In the genomic region with DNA sequence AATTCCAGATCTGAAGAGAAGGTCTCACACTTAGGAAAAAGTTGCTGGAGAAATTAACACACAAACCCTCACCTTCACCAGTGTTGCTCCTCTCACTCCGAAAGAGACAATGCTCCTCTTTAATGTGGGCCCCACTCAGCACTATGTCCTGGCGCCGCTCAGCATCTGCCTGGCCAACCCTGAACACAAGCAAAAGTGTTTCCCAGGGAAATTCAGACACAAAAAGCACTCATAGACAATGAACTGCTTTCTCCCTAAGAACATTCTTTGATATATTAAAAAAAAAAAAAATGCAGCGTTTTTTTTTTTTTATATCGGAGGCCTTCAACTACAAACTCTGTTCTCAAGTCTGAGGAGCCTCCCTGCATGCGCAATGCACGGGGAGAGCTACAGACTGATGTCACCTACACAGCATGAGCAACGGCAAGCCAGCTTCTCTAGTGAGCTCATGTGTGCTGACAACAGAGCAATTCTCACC, we compare ENCODE assay signal across 13 mouse cellular contexts.
DNase-seq lines count a peak whose midpoint lies in the region; ATAC-seq and TF ChIP-seq lines count a peak whose summit lies in the region.
"Had no signal": no experiment of that assay in that cellular context is flagged by ENCODE, and none has a peak within 500 bp of the region (broad histone marks: within the 10 kb centered on the region; RNA-seq: fewer than 3 reads in every experiment).

No protein-coding gene starts in this region.

- TF ChIP-seq CTCF in cerebellum, adult 2 months (IDR thresholded peaks at IDR 0.05; ENCODE audit: borderline replicate concordance, insufficient read depth, low read depth, low read length), result no peak
- no peak for TF ChIP-seq CTCF in stomach, postnatal 0 days (IDR thresholded peaks at IDR 0.05; ENCODE audit: low read depth)

- H3K4me3 ChIP-seq in cerebellum, adult 2 months (replicated peaks; ENCODE audit: insufficient read depth, low read depth, low read length), result no peak overlapping the region
- H3K4me3 ChIP-seq in stomach, embryonic 14.5 days (ENCODE audit: low read depth, low read length), result no peak overlapping the region
- H3K4me3 ChIP-seq in stomach, postnatal 0 days (ENCODE audit: low read depth, low read length), result no peak overlapping the region
- no peak overlapping the region for H3K4me3 ChIP-seq in midbrain, embryonic 10.5 days
- H3K4me3 ChIP-seq: stomach, embryonic 15.5 days had no signal

- no peak overlapping the region for H3K9ac ChIP-seq in stomach, embryonic 14.5 days (replicated peaks; ENCODE audit: low read depth, low read length)
- H3K9ac ChIP-seq in stomach, postnatal 0 days (ENCODE audit: low read length), result no peak overlapping the region
- H3K9ac ChIP-seq: stomach, embryonic 15.5 days had no signal

- peak; percentile 43 to 53 for DNase-seq in cerebellum, adult 2 months
- DNase-seq in stomach, postnatal 0 days (ENCODE audit: low spot score), result no peak
- no peak for DNase-seq in midbrain, embryonic 10.5 days (ENCODE audit: low spot score)
- DNase-seq in telencephalon, adult 2 months (ENCODE audit: low read depth, low spot score), result peak; percentile 27
- no peak for DNase-seq in kidney, postnatal 25 days
- DNase-seq in thymus, adult 18-20 months, result no peak
- DNase-seq: adrenal gland, adult 8-10 months; lung, postnatal 10 days had no signal

- no peak for TF ChIP-seq POLR2A in cerebellum, adult 2 months (IDR thresholded peaks at IDR 0.05; ENCODE audit: borderline replicate concordance, insufficient read depth, low read length)

- no peaks in the 10 kb centered on the region; the same call in 1 of the 2 replicates for H3K4me1 ChIP-seq in cerebellum, adult 2 months (ENCODE audit: control insufficient read depth, insufficient read depth, low read length)
- H3K4me1 ChIP-seq in stomach, embryonic 14.5 days (ENCODE audit: control insufficient read depth, insufficient read depth, low read length), result no peaks in the 10 kb centered on the region
- no peaks in the 10 kb centered on the region for H3K4me1 ChIP-seq in stomach, postnatal 0 days (replicated peaks; ENCODE audit: control insufficient read depth, insufficient read depth)
- peaks cover 22% of the 10 kb centered on the region for H3K4me1 ChIP-seq in midbrain, embryonic 10.5 days
- H3K4me1 ChIP-seq: stomach, embryonic 15.5 days had no signal

- 24% methylated on average over 8 of the region's 8 CpGs for WGBS in cerebellum, adult 2 months
- 81% methylated on average over 8 of the region's 8 CpGs for WGBS in stomach, embryonic 14.5 days
- 81% methylated on average over 8 of the region's 8 CpGs for WGBS in stomach, postnatal 0 days
- 61% methylated on average over 8 of the region's 8 CpGs for WGBS in midbrain, embryonic 10.5 days

- TF ChIP-seq EP300 in stomach, postnatal 0 days (optimal IDR thresholded peaks at IDR 0.05), result no peak

- H3K36me3 ChIP-seq in stomach, embryonic 14.5 days (ENCODE audit: control insufficient read depth, insufficient read depth, low read length), result peaks cover 42% of the 10 kb centered on the region
- H3K36me3 ChIP-seq in stomach, postnatal 0 days (ENCODE audit: control insufficient read depth, insufficient read depth, low read length), result peaks cover 22% of the 10 kb centered on the region
- peaks cover 91% of the 10 kb centered on the region for H3K36me3 ChIP-seq in midbrain, embryonic 10.5 days

- no peak overlapping the region for H3K4me2 ChIP-seq in stomach, embryonic 14.5 days (replicated peaks; ENCODE audit: low read depth, low read length)
- H3K4me2 ChIP-seq in stomach, postnatal 0 days (replicated peaks; ENCODE audit: low read depth), result no peak overlapping the region
- H3K4me2 ChIP-seq: stomach, embryonic 15.5 days had no signal

- ATAC-seq in cerebellum, adult (ENCODE audit: insufficient number of reproducible peaks, low FRiP score, low TSS enrichment), result no peak
- no peak for ATAC-seq in stomach, embryonic 14.5 days (ENCODE audit: insufficient number of reproducible peaks, insufficient read depth, low FRiP score, low read depth)
- no peak for ATAC-seq in stomach, postnatal 0 days (ENCODE audit: low FRiP score, low TSS enrichment)

- H3K27me3 ChIP-seq in cerebellum, adult 2 months (ENCODE audit: control insufficient read depth, insufficient read depth, low read length), result no peaks in the 10 kb centered on the region
- H3K27me3 ChIP-seq in stomach, embryonic 14.5 days (ENCODE audit: control insufficient read depth, insufficient read depth, low read length), result no peaks in the 10 kb centered on the region
- H3K27me3 ChIP-seq in stomach, postnatal 0 days (ENCODE audit: control insufficient read depth, insufficient read depth, low read length), result no peaks in the 10 kb centered on the region
- no peaks in the 10 kb centered on the region for H3K27me3 ChIP-seq in midbrain, embryonic 10.5 days (ENCODE audit: low read depth, poor library complexity, severe bottlenecking)
- H3K27me3 ChIP-seq: stomach, embryonic 15.5 days had no signal

- H3K27ac ChIP-seq in cerebellum, adult 2 months (ENCODE audit: insufficient read depth, low read length), result no peak overlapping the region
- 0 out of 2 replicates have a peak overlapping the region, but pooled peaks have one; percentile 21 for H3K27ac ChIP-seq in stomach, embryonic 14.5 days (ENCODE audit: low read length)
- H3K27ac ChIP-seq in stomach, postnatal 0 days (replicated peaks), result no peak overlapping the region
- H3K27ac ChIP-seq in midbrain, embryonic 10.5 days (replicated peaks), result peak overlapping the region; percentile 86
- H3K27ac ChIP-seq: kidney, postnatal 0 days; stomach, embryonic 15.5 days had no signal

- H3K9me3 ChIP-seq in stomach, embryonic 14.5 days (ENCODE audit: control insufficient read depth, low read depth, low read length), result no peaks in the 10 kb centered on the region
- no peaks in the 10 kb centered on the region for H3K9me3 ChIP-seq in stomach, postnatal 0 days (ENCODE audit: control insufficient read depth, low read length)
- H3K9me3 ChIP-seq in midbrain, embryonic 10.5 days (replicated peaks), result no peaks in the 10 kb centered on the region
- H3K9me3 ChIP-seq: G1E; stomach, embryonic 15.5 days had no signal

Comparison
In these comparisons a context has a peak if more than half of its experiments do, and no peak if none do; other contexts are left out.
1. H3K27ac ChIP-seq: peak in stomach, embryonic 14.5 days (single experiment) and midbrain, embryonic 10.5 days (single experiment); none in cerebellum, adult 2 months (single experiment) and stomach, postnatal 0 days (single experiment).
2. DNase-seq: peak in cerebellum, adult 2 months (2 of 2) and telencephalon, adult 2 months (single experiment); none in stomach, postnatal 0 days (single experiment), midbrain, embryonic 10.5 days (single experiment), kidney, postnatal 25 days (0 of 2) and thymus, adult 18-20 months (0 of 2).